Mouse (Mus musculus) megakaryocyte, embryonic 14.5 days (primary cell): ENCODE measurements around the gene Tnfaip8l1.

Source experiments
- FLI1 ChIP-seq: IDR thresholded peaks from 2 replicates; pipeline ENCODE4 v1.6.1; 2012; ENCODE audit warnings: low read length, inconsistent platforms, mixed read lengths
- GATA1 ChIP-seq: IDR thresholded peaks from 3 replicates; pipeline ENCODE4 v1.6.1; 2012; ENCODE audit warnings: mixed read lengths, low read length, inconsistent platforms, borderline replicate concordance

DNA sequence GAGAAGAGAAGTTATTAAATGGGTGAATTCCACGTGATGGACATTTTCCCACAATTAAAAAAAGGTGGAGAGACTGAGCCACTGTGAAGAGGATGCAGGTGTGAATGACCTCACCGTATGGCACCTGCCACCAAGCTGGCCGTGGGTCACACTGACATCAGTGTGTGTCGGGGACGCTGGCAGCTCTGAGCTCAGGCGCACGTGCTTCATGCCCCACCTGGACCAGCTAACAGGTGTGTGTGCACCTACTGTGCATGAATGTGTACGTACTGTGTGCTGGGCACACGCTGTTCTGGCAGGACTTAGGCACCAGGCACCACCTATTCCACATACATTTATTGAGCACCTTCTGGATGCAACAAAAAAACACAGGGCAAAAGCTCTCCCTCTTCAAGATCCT lies 17.7 kb upstream of the Tnfaip8l1 start:
- TF ChIP-seq GATA1 (no peak), FLI1 (no peak)
